Mouse (Mus musculus) E14TG2a.4 (cell line): ENCODE data around the gene Znrf1.

ENCODE experiments used
- CTCF ChIP-seq: conservative IDR thresholded peaks from 2 replicates; pipeline ENCODE4 v1.5.1; 2014; ENCODE audit warnings: low read length
- NANOG ChIP-seq: IDR thresholded peaks from 2 replicates; pipeline ENCODE4 v1.6.1; 2014; ENCODE audit warnings: borderline replicate concordance, low read length, mixed read lengths
- POU5F1 ChIP-seq: IDR thresholded peaks from 2 replicates; pipeline ENCODE4 v1.6.1; 2014; ENCODE audit warnings: low read length, borderline replicate concordance

DNA sequence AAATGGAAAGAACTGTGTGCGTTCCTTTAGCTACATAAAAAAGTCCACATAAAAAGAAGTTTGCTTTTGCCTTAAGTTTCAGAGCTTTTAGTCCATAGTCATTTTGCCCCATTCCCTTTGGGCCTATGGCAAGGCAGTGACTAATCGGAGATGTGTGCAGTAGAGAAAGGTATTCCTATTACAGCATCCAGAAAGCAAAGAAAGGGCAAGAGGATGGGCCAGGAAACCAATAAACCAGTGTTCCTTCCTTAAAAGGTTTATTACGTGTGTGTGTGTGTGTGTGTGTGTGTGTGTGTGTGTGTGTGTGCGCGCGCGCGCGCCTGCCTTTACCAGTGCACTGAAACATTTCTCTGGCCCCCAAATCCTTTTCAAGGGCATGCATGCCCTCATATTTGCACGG is 35.8 kb downstream of the Znrf1 start:
- TF ChIP-seq CTCF, result no peak
- no peak for TF ChIP-seq POU5F1
- no peak for TF ChIP-seq NANOG
